Mouse (Mus musculus) left cerebral cortex, adult 18-20 months (tissue): ENCODE measurements at regions not wholly inside any gene's neighbourhood (a gene's known extent, or its start where the extent isn't known, plus 50 kb on each side); places are given as distances from the start of the nearest gene placed in this dataset.

ENCODE experiments used
- DNase-seq, 2 experiments: peaks; one replicate each; pipeline ENCODE4 v3.0.0; 2021 to 2022; ENCODE audit warnings: low spot score in 2 of 2, mixed read lengths in 1 of 2

DNA sequence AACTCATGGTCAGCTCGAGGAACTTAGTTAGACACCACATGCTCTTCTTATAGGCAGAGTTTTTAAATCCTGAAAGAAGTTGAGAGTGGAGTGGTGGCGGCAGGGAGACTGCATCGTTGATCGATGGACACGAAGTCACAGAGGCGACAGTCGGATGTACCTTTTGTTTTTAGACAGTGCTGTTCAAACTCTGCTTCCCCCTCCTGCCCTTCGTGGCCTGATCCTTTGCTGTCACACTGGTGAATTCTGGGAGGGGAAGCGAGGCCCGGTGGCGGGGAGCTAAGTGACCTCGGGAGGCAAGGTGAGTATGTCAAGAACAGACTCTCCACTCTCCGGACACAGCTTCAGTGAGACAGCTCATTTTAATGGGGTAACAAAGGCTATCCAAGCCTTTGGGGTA is 155.5 kb downstream of the Cog6 start:
- no peak for DNase-seq

DNA sequence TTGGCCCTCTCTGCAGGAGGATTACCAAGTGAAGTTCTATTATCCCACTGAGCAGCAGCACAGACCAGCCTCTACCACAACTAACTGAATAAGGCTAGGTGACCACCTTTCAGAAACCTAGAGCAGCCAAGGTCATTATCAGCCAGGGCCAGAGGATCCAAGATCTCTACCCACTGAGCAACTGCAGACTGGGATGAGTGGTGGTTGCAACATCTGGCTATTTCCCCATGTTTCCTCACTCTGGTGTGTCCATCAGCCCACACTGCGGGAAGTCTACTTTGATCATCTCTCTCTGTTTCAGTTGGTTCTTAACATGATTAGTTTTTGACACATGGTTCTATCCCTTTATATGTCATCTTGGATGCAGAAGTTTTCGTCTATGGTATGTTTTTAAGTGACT is 157.2 kb downstream of the Cog6 start:
- DNase-seq, result no peak

DNA sequence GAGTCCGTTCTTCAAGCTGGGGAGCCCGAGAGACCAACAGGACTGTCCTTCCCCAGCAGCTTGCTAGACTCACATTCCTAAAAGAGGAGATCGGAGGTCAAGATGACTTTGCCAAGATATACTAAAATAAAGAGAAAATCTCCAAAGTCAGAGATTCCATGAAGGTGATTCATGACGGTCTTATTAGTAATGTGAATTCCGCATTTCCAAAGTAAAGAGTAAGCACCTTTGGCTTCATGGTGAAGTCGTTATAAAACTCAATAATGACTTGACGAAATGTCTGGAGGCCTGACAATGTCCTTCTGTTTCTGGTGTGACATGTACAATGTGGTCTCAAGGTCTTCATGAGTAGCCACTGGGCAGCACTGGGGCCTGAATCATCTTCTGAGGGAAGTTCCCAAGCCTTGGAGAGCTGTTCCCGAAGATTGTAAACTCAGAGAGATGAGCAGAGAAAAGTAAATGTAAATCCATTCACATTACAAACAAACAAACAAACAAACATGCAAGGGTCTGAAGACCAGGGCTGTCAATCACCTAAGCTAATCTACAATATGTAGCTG is 157.7 kb downstream of the Cog6 start:
- DNase-seq, result no peak

DNA sequence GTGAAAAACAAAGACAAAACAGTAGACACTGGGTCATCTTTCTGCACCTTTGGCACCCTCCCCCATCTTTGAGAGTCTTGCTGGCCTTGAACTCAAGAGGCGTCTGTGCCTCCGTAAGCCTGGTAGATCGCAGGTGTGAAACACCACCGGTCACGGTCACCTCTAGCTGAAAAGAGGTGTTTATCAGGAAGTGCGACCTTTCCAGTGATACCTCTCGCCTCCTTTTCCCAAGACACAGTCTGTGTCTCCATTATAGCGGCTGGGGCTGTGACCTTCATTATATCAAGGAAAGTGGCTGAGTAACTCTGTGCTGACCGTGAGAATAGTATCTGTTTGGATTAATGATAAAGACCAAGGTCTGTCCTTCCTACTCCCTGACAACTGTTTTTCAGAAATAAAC is 158.8 kb downstream of the Cog6 start:
- no peak for DNase-seq

DNA sequence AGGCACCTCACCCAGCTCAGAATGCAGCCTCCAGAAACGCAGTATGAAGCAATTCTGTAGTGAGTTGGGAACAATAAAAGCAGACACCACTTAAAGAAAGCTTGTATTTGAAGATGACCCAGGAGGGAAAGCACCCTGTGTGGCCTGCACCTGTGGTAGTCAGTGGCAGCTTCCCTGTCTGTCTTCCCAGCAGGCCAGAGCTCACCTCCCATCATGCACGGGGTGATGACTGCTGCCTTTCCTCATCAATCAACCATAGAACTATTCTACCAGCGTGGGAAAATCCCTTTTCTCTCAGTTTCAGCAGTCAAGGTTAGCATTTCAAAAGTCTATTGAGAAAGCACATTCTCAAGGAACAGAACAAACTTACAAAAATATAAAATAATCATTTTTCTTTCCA is 160.0 kb downstream of the Cog6 start:
- no peak for DNase-seq

DNA sequence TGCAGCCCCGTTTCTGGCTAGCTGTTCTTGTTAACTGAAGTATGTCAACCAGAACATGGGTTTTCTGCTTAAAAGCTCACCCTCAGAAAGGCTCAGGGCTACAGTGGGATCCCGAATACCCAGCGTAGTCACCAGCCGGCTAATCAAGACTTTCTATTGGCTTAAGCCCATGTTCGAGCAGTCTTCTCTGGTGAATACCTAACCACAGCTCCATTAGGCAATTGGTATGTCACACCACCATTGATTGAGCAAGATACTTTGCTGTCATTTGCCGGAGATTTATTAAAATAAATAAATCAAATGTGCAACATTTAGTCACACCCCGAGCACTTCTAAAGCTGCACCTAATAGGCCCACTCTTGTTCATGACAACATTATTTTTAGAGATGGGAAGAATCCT is 162.5 kb downstream of the Cog6 start:
- DNase-seq, result no peak

DNA sequence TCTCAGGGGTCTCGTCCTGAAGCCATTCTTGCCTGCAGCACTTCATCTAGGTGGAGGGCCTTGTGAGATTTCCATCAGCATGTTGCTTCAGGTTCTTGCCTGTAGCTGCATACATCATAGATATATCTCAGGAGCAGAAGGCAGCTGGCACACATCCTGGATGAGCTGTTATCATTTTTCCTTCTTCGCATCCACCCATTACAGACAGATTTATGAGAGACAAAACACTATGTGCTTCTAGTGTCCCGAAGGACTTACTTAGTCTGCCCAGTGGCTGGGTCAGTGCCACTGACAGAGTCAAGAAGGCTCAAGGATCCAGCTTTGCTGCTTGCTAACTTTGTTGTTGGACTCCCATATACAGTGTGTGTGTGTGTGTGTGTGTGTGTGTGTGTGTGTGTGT is 163.9 kb downstream of the Cog6 start:
- no peak for DNase-seq

DNA sequence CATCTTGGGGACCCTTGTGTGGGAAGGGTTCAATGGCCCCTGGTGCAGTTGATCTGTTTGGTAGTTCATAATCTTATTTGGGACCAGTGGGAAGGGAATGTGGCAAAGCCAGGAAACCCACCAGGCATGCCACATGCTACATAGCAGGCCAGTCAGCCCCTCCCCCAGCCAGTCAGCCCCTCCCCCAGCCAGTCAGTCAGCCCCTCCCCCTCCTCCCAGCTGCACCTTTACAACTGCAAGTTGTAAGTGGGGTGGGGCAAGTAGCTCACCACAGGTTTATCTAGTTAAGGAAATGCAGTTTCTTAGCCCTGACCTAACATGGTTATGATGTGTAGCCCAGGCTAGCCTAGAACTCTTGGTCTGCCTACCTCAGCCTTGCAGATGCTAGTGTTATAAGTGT is 171.9 kb downstream of the Cog6 start:
- DNase-seq, result no peak

DNA sequence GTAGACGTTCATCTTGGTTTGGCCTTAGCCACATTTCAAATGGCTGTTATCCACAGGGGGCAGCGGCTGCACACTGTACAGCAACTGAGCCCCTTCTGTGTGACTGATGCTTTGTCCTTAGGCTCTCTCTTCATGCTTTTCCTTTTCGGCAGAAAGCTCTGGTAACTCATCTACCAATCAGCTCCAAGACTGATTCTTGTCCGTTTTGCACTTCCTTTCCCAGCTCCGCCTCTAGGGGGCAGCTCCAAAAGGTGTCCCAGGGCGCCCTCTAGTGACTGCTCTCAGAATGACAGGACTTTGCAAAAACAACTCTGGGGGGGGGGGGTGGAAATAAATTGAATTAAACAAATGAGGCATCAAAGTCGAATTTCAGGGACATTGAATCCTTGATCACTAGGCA is 173.0 kb downstream of the Cog6 start:
- peak; percentile 70 to 88 for DNase-seq

DNA sequence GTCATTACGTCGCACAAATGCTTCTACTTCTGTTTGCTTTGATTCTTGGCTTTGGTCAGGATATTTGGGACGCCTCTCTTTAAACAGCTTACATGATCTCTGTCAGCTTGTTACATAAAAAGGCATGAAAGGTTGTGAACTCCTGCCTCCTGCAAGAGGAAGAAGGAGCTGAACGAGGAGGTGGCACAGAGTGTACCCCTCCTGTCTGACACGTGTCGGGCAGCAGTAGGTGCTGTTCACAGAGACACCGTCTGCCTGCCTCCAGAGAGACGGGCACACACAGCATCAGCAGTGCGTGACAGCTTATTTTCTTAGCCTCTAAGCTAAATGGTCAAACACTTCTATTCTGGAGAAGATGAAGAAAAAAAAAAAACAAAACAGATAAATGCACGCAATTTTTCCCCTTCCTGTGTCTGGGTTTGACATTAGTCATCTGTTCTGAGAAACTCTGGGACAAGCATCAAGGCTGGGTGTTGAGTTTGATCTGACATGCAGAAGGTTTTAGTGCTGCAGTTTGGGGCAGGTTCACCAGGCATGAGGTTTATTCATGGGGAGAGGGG is 174.1 kb downstream of the Cog6 start:
- DNase-seq, result no peak

DNA sequence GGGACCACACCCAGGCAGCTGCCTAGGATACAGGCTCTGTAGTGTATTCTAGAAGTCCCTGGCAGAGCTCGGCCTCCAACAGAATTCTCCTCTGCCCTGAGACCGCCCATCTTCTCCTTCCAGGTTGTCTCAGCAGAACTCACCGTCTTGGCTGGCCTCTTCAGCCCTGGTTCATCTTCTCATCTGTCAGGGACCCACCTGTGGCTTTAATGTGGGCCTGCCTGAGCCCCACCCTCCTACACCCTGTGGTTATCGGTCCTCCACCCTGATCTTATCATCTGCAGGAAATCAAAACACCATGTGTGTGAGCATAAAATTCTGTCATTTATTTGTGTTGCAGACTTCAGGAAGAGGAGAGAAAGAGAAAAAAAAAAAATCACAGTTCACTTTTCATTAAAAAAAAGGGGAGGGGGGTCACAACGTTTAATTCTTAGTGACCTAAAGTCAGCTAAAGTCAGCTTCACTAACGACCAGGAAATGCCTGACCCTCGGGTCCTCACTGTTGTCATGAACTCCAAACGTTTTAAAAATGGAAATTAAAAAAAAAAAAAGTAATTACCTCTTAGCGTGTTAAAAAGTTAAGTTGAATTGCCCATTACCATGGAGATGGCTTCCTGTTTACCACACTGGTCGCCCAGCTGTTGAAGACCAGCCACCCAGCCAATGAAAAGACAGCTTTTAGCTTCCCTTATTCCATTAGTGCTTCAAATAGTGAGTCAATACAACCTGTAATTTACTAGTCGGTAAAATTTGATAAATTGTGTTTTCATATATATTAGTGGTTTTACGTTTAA is 176.7 kb downstream of the Cog6 start:
- DNase-seq, result no peak

DNA sequence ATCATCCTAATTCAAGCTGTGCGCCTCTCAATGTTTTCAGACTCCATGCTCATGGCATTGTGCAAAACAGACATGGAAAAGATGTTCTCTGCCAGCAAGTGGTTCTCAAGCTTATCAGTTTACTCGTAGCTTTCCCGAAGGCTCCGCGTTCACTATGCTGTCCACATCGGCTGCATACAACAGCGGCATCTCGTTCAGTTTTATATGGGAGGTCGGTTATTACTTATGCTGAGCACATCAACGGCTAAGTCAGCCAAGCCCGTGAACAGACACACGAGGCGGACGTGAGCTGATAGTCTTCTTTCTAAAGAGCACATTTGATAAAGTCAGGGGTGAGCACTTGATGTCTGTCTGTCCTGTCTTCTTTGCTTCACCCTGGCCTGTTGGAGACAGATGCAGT is 179.0 kb downstream of the Cog6 start:
- DNase-seq, result no peak

DNA sequence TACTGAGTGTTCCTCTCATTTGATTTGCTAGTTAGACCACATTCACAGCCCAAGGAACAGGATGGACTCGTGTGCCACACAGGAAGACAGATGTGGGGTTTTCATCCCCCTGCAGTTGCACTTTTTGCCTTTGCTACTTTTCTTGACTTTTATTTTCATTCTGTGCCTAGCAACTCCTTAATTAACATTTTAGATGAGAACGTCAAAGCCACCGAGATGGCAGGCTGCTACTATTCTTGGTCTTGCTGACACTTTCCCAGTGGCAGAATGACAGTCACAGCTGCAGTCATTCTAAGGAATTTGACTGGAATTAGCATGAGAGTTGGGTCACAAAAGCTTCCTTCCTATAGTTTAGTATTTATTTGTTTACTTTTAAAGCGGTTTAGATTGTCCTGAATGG is 179.5 kb downstream of the Cog6 start:
- DNase-seq, result no peak

DNA sequence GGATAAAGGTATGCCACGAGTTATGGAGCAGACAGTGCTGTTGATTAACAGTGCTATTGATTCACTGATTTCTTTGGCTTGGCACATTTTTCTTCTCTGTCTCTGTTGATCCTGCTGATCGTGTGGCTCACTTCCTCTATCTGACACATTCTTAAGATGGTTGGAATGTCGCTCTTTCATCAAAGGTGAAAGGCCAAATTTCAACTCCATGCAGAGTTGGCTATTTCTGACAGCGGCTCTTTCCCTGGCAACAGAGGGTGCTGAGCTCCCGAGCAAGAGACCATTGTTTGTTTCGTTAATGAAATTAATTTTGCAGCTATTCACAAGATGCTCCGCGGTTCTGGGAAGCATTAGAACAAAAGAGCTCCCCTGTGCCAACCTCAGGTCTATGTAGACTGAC is 180.3 kb downstream of the Cog6 start:
- DNase-seq, result no peak

DNA sequence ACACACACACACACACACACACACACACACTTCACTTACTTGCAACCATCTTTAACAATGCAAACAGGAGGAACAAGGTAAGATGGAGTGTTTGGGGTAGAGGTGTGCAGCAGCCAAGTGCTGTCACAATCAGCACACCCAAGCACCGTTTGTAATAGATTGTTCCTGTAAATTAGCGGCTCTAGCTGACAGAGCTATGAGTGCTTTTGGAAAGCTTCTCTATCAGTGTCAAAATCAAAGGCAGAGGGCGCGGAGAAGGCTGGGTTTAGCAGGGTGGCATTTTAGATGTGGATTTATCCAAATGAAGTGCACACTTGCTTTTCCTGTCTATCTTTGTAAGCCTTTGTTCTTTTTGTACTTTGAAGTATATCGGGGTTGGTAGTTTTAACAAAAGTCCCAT is 184.6 kb downstream of the Cog6 start:
- no peak for DNase-seq

DNA sequence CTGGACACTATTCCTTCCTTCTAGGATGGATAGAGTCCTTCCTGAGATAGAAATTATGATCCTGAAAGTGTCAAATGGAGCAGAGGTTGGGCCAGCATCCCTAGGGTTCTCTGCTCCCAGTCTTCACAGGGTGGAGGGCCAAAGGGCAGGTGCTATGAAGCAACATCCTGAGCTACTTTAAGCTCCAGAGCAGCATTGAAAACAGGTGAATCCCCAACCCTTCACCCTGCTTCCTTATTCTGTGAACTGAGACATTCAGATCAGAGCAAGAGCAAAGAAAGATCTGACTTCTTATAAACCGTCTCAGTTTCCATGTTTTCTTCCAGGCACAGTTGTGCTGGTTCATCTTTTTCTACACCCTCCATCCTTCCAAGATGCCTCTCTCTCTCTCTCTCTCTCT is 185.1 kb downstream of the Cog6 start:
- no peak for DNase-seq

DNA sequence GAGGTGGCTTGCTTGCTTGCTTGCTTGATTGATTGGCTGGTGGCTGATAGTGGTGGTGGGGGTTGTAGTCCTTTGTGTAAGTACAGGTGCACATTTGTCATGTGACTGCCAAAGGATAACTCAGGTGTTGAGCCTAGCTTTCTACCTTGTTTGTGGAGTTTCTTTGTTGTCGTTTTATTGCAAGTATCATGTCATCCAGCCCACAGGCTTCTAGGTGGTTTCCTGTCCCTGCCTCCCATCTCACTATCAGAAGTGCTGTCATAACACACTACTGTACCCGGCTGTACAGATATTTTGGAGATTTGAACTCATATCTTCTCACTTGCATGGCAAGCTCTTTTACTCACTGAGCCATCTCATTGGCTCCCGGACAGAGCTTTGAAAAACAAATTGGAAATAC is 186.9 kb downstream of the Cog6 start:
- DNase-seq, result no peak

DNA sequence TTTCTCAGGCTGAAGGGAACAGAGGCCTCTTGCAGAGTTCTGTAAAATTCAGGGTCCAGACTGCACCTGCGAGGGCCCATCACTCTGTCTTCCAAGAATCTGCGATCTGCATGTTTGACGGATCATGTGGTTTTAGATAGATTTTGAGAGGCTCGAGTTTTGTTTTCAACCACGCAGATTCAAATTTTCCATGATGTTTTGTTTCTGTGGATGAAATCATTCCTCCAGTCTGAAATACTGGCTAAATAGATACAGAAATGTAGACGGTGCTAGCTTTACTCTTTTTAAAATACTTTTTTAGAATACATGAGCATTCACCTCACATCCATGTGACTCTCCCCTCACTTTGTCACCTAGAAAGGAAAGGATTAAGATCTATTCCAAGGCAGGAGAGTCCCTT is 188.0 kb downstream of the Cog6 start:
- DNase-seq, result no peak

DNA sequence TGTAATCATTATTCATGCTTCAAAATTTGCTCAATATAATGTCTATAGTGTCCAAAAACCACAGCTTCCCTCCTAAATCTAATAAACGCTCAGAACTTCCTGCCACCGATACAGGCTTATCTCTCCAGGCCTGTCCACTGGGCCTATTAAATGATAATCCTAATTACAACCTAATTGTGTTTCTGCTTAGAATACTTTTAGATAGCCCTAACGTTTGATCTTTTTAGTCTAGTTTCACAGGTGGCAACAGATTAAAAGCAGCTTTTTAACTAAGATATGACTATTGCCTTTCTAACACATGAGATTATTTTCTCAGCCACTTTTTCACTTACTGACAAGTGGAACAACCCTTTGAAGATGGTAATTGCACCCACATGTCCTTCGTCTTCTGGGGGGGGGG is 188.6 kb downstream of the Cog6 start:
- DNase-seq, result no peak

DNA sequence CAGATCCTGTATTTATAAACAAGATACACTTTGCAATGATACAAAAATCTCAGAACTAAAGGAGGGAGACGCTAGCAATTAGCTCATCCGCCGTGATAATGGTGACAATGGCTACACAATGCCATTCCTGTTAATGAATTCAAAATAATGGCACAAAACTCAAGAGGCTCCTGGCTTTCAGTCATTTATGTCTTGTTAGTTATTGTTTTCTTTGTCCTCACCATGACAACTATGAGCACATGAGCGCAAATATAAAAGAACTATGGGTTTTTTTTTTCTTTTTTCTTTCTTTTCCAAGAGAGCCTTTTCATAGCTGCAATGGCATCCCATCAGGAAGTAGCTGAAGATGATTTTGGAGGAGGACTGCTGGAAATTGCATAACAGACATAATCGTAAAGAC is 194.2 kb downstream of the Cog6 start:
- DNase-seq, result no peak

DNA sequence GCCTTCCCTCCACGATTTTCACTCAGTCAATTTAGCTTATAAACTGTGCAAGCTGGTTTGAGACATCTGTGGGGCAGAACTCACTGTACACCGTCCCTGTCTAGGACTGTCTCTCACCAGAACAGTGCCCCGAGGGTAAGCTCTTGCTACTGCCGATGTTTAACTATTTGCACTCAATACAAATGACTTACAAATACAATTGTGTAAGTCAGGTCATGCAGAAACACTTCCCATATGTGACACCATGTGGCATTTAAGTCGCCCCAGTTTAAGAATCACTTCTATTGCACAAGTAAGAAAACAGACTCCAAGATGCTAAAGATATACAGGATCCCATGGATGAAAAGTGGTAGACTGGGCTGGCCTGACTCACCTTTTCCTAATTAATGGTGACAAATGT is 195.6 kb downstream of the Cog6 start:
- DNase-seq, result no peak

DNA sequence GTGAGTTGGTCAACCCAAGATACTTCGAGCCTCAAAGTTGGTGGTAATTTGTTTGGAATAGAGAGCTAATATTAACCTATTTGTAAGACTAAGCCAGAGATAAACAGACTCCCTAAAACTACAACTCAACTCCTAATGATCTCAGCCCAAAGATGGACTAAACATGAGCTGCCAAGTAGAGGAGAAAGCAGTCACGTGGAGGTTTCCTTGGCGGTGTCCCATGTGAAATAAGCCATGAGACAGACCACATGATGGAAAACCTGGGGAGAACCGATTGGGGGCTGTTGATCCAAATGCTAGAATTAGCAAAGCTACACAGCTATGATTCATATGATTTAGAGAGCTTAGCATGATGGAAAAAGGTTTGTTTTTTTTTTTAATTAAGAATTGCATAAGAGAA is 198.6 kb downstream of the Cog6 start:
- no peak for DNase-seq

DNA sequence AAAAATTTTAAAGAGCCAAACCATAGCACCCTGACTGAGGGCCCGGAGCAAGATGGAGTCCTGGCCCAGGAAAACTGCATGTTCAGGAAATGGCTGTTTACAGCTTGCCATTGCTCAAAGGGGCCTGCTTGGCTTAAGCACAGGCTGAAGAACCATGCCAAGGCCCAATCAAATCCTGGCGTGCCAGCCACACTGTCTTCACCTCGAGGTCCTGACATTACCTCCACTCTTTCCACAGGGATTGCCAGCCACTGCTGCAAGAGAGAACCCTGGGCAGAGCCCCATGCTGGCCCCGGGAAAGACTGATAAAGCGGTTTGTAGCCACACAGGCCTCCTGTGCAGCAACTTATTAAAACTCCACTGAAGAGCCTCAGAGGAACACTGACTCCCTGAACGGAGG is 199.6 kb downstream of the Cog6 start:
- no peak for DNase-seq
